Mouse (Mus musculus) frontal cortex, postnatal 36 days (tissue): ENCODE results near the gene Gm1673.
"Not testable (repeated sequence)": the region's sequence is repeated elsewhere in the genome, so short reads cannot be mapped to it uniquely, and the experiment has no call there.

Source experiments
- DNase-seq, 2 experiments: peaks; one replicate each; pipeline ENCODE4 v3.0.0; 2022; ENCODE audit warnings: low spot score in 2 of 2

Gene Gm1673

DNA sequence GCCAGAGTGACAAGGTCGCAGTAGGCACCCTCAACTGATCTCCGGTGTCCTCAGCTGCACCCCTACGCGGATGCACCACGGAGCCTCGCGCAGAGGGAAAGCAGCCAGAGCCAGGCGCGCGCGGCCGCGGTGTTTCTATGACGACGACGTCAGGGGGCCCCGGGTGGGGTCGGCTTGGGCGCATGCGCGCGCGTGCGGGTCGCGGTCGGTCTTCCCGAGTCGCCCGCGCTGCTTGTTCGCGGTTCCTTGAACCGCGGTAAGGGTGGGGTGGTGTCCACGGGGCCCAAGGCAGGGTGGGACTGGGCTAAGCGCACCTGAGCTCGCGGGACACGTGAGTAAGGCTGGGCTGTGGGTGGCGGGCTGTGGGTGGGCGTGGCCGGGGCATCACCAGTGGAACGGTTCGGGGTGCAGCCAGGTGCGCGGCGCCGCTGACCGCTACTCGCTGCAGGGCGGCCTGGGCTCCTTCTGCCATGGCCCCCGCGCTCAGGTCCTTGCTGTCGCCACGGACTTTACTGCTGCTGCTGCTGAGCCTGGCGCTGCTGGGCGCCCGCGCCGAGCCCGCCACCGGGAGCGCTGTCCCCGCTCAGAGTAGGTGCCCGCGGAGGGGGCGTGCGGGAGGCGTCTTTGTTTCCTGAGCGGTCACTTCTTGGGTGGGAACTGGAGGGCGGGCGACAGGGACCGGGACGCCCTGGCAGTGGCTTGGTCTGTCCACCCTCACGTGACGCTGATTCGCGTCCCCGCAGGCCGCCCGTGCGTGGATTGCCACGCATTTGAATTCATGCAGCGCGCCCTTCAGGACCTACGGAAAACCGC lies at the start of gene Gm1673:
TSS of gene Gm1673 (plus strand) at position 125 of the 813 bp plus-strand sequence.
- peak; percentile 89 to 93 for DNase-seq

DNA sequence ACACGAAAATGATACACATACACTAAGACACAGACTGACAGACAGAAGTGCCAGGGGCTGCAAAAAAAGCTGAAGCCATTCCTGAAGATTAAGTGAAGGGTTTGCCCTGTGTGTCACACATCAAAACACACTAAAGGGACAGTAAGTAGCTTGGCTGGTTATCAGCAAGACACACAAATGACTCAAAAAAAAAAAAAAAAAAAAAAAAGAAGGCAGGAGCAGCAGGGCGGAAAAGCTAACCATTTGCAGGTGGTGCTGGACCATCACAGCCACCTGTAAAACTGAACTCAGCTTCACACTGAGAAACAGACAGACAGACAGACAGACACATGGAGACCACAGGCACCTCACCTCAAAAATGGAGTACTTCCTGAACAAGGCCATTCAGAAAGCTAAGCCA lies 49.2 kb upstream of the Gm1673 start:
- DNase-seq: no peak

DNA sequence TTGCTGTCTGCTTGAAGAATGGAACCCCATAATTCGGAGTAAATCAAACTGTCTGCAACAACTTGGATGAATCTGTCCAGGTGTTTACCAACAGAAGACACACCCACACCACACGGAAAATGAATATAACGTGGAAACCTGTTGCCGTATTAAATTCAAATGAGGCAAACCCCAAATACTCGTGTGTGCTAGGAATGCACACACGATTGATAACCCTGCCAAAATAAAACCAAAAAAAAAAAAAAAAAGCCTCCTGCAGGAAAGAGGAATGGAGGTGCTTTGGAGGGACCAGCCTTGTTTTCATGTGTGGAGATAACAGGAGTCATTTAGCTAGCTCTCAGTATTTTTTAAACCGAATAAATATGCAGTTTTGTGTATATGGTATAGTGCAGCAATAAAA lies 48.4 kb upstream of the Gm1673 start:
- DNase-seq: no peak

DNA sequence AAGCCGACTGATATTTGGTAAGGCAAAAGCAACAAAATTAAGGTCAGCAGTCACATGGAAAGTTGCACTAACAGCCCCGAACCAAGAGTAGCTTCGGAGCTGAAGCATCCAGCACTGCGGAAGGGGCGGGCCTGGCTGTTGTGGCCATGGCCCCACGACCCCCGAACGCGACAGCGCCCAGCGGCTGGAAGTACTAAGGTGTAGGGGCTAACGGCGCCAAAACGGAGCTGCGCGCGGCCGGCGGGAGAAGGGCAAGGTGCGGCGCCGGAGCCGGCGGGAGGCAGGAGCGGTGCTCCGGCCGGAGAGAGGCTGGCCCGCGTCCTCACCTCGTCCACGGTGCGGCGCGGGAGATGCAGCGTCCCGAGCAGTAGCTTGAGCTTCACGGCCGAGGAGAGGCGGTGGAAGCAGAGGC lies 47.5 kb upstream of the Gm1673 start:
- no peak for DNase-seq

DNA sequence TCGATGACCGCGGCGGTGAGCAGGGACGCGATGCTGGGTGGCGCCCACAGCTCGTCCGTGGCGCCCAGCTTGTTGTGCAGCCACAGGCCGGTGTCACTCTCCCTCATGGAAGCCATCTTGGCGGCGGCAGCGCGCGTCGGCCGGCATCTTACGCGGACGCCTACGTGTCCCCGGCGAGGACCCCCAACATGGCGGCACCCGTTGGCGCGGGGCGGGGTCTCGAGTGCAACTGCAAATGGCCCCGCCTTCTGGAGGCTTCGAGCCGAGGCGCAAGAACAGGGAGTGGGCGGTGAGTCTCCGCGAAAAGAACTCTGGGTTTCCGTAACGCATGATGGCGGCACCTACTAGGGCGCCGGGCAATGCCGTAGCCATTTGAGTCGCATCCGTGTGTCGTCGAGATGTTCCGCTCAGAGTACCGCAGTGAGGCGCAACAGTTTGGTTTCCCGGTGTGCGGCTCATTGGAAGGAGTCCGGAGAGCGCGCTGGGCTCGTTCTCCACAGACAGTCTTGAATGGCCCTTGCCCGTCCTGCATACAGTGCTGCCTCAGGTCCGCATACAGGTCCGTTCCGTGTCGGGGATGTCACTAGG lies 47.0 kb upstream of the Gm1673 start, which contains the start of gene Nelfa:
TSS of gene Nelfa (minus strand) at position 294 of the 588 bp plus-strand sequence.
- DNase-seq: peak; percentile 99 to 100

DNA sequence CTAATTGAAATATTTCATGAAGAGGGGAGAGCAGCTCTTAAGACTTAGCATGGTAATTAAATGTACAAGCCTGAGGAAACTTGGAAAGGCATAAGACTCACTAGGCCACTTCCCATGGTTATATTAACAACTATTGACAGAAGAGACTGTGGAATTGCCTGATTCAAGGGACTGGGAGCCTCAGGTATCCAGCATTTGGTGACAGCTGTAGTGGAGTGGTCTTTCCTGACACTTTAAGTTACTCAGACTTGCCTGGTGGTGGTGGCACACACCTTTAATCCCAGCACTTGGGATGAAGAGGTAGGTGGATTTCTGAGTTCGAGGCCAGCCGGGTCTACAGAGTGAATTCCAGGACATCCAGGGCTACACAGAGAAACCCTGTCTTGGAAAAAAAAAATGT lies 46.0 kb upstream of the Gm1673 start:
- no peak for DNase-seq

DNA sequence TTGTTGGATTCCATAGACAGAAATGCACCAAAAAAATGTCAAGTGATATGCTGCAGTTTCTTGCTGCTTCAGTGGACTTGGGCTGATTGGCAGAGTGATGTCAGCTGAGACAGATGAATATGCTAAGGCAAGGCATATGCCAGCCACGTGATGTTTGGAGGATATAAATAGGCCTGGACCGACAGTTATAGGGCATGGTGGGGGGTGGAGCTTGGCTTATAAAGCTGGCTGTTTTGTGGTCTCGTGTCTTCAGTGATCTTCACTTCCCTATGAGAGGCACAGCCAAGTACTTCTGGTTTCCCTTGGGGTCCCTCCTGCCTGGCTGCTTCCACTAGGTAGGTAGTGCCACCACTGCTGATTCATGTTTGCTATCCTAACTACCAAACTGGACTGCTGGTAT lies 44.8 kb upstream of the Gm1673 start:
- no peak for DNase-seq

DNA sequence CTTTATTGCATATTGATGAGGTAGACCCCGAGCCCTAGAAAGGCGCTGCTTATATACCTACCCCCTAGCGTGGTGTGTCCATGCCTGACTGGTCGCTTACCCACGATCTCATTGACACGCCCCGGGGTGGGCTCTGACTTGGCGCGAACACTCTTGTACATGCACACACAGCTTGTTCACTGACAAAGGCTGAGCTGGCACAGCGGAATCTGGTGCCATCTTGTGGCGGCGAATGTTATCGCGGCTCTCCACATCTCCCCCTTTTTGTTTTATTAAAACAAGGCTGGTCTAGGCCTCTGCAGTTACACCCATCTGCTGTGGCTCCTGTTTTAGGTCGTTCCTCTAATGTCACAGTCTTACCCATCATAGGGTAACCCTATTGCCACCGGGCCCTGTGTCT lies 36.2 kb upstream of the Gm1673 start:
- DNase-seq: not testable (repeated sequence)

DNA sequence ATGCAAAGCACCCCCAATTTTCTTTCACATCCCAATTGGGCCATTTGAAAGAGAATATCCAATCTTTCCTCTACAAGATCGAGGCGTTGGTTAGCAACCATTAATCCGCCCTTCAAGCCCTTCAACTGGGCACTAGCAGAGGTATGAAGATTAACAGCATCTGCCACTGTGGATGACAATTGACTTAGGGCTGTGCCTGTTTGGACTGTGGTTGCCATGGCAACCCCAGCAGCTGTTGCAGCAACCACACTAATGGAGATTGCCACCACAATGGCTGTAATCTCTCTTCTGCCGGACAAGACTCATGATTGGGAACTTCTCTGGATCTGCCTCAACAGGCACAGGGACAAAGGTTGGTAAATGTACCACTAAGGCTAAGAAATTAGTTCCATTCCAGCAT lies 34.9 kb upstream of the Gm1673 start:
- no peak for DNase-seq

DNA sequence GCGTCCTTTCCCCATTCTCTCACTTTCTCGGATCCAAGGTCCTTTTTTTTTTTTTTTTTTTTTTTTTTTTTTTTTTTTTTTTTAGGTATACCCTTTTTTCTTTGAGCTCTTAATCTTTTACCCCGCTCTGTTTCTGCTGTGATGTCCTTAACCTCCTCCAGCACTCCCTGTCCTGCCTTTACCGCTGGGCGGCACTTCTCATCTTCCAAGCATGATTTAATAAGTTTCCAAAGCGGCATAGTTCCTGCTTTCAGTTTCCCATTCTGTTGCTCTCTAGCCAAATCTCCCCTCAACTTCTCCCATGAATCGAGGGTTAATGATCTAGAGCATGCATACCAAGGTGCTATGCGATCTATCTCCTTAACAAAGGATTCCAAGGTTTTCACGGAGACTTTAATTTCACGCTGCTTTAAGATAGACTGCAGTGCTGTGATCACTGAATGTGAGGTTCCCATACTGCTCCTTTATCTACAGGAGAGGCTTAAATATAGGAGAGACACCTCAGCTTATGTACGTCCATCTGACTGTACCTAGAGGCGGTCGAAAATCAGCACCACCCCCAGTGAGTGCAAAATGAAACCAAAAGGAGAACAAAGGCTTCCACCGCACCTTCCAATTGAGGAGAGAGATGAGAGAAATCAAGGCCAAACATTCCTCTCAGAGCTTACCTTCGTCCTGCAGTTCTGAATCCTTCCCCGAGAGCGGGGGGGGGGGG lies 29.6 kb upstream of the Gm1673 start:
- no peak for DNase-seq

DNA sequence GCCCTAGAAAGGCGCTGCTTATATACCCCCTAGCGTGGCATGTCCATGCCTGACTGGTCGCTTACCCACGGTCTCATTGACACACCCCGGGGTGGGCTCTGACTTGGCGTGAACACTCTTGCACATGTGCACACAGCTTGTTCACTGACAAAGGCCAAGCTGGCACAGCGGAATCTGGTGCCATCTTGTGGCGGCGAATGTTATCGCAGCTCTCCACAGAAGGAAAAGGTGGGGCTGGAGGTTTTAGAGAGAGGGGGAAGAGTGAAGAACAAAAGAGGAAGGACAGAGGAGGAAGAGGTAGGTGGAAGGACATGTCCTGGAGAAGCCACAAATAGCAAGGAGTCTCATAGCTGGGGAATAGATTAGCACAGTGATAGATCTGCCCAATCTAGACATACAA lies 28.9 kb upstream of the Gm1673 start:
- DNase-seq: peak; percentile 85 to 88

DNA sequence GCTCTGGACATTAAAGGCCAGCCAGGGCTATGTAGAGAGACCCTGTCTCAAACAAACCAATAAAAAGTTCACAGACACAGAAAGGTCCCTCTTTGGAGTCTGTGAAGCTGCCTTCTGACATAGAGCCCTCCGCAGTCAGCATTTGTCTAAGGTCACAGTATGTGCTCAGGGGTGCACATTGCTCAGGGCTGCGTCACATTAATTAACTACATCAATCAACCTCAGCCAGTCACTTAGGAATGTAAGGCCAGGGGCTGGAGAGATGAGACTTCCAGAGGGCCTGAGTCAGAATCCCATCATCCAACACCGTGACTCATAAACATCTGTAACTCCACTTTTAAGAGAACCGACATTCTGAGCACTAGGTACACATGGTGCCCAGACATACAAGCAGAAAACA lies 27.4 kb upstream of the Gm1673 start:
- DNase-seq: no peak

DNA sequence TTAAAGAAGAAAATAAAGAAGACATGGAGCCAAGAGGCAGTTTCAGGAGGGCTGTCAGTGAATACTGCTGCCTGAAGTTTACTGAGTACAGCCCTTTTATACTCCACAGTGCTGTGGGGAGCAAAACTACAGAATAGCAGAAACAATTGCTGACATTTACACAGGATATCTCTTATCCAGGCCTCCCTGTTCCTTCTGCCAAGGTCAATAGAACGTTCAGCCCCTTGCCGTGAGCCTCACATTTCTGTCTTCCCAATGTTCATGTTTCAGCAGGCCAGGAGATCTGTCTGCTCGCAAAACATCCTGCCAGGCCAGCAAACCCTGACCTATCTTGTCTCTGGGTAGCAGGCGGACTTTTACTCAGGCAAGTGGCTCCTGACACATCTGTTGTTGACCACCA lies 23.9 kb upstream of the Gm1673 start:
- no peak for DNase-seq

DNA sequence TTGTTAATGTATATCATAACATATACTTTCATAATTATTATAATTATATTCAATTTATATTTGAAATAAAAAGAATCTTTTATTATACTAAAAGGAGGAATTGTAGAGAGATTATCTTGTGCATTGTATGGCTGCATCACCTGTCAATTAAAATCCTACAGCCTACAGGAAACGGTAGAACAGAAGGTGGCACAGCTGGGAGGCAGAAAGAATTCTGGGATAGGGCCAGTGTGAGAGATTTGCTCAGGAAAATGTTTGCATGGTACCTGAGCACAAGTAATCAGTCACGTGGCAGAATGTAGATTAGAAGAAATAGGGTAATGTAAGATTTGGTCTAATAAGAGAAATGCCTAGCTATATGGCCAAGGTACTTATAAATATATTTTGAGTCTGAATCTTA lies 8.5 kb upstream of the Gm1673 start:
- no peak for DNase-seq

DNA sequence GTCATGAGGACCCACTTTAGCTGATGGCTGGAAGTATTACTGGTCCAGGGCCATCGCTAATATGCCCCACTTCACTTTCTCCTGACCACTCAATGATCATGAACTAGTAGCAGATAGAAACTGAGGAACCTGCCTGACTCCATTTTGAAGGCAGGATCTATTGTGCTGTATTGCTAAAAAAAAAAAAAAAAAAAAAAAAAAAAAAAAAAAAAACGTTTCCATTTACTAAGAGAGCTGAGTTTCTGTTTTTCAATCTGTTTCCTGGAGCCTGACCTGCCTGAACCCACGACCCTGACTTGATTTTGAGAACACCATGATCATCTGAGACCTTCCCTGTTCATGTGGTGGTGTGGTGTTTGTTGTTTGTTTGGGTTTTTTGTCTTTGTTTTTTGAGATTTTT lies 7.0 kb upstream of the Gm1673 start:
- DNase-seq: no peak

DNA sequence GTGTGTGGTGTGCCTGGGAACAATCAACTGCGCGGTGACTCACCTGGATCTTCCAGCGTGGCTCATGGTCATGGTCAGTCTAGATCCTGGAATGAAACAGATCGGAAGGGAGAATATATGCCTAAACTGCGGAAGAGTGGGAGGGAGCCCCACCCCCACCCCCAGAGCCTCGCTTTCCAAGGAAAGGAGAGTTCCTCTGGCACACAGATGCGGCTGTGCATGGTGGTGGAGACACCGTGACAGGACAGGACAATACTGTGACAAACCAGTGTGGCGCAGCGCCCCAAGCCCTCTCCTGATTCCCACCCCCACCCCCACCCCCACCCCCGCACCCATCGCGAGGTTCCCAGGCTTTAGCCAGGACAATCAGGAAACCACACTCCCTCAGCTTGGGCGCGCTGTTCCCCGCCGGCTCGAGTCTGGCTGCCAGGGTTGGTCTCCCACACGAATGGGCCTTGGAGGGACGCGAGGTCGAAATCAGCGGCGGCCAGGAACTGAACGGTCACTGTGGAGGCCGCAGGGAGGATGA lies 438 bp upstream of the Gm1673 start:
- no peak for DNase-seq

DNA sequence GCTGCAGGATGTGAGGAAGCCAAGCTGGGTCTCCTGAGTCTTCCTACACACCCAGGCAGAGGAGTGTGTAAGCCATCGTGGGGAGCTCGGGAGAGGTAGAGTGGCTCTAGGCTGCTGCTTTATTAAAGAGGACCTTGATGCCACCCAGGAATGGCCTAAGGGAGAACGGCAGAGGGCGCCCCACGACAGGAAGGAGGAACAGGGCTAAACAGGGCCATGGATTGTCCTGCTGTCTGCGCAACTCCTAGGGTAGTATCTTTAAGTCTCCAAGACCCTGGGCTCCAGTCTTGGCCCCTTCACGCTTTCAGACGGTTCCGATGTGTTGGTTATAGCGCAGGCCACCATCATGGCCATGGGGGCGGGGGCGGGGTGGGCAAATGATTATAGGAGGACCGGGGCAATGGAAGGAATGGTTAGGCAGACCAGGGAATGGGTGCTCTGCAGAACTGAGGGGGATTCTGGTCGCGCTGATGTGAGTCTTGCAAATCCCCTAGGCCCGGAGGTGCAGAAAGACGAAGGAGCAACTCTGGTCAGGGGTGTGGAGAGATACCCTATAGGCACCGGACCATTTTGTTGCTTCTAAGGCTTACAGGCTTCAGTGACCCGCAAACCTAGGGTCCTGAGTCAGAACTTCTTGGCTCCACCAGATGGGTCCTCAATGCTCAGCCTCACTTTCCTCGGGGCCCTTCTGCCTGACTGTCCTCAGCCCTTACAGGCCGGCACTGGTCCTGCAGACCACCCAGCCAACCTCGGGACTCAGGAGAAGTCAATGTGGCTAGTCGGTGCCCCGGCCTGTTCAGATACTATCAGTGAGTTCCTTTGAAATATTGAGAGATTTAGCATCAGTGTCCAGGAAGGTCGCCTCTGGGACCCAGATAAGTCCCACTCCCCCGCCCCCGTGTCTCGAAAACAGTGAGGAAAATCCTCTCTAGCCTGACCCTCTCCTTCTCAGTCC lies 11.7 kb downstream of the Gm1673 start:
- DNase-seq: peak; percentile 54 to 68

DNA sequence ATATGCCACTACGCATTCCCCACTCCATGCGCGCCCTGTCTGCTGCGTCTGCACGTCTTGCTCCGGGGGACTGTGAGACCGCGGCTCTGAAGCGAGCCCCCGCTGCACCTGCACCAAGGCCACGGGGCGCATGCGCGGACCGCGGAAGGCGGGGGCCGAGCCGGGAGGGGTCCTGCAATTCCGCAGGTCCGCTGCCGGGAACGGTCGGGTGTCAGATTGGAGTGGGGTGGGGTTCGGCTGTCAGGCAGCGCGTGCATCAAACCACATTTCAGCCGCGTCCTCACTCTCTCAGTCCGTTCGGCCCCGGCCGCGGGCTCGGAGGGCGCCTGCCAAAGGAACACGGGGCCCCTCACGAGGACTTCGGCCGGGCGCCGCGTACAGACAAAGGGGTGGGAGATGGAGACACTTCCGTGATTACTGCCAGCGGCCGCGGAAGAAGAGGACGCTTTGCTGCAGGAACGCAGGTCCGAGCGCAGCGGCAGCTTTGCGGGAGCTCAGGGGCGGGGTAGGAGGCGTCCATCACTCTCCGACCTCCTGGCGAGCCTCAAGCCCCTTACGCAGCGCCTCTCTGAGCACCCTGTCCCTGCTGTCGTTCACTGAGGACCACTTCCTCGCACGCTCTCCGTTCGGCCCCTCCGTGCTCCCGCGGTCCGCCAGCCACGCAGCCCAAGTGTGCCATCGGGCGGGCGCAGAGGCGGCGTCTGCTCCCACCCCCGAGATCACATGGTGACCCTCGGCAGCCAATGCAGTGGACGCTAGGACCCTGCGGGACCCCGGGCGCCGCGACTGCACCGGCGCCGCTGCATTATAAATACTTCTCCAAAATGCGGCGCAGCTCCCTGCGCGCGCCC lies 12.8 kb downstream of the Gm1673 start, which contains the start of gene Nat8l:
TSS of gene Nat8l (plus strand) at position 142 of the 851 bp plus-strand sequence.
- DNase-seq: peak; percentile 89 to 92

DNA sequence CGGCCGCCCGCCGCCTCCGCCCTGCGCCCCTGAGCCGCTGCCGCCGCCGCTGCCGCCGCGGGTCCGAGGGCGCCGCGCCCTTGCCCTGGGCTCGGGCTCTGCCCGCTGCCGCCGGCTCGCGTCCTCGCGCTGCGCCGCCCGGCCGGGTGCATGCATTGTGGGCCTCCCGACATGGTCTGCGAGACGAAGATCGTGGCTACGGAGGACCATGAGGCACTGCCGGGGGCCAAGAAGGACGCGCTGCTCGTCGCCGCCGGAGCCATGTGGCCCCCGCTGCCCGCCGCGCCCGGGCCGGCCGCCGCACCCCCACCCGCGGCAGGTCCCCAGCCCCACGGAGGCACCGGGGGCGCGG lies 13.4 kb downstream of the Gm1673 start:
- DNase-seq: no peak

DNA sequence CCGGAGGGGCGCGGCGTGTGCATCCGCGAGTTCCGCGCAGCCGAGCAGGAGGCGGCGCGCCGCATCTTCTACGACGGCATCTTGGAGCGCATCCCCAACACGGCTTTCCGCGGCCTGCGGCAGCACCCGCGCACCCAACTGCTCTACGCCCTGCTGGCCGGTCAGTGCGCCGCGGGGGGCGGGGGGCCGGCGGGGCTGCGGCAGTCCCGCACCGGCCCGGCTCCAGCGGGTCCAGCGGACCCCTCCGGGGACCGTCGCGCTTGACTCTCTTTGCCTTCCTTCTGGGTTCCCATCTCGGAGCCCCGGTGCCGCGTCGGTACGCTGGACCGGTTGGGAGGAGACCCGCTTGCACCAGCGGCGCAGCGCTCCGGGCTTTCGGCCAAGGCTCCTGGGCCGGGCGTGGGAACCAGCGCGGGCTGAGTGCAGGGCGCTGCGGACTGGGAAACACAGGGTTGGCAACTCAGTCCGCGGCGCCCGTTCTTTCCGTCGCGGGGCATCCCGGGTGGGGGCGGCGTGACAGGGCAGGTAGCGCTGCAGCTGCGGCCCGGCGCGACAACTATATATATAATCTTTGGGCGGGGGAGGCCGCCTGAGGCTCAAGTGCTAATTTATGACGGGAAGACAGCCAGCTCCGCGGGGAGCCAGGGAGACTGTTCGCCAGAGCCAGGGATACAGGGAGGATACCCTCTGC lies 14.0 kb downstream of the Gm1673 start:
- DNase-seq: peak; percentile 83 to 88
